Mouse (Mus musculus) C2C12 (cell line): Measurements from ENCODE around the gene Rarres1.

Experiments used
- CTCF ChIP-seq: IDR thresholded peaks from one replicate; pipeline ENCODE4 v1.5.1; 2011; ENCODE audit not compliant: control insufficient read depth, insufficient read depth, insufficient read length
- FOSL1 ChIP-seq: IDR thresholded peaks from one replicate; pipeline ENCODE4 v1.8.0; 2011; ENCODE audit warnings: mild to moderate bottlenecking, low read length; ENCODE audit not compliant: poor library complexity, insufficient read depth, severe bottlenecking
- MAX ChIP-seq: IDR thresholded peaks from one replicate; pipeline ENCODE4 v1.6.1; 2011; ENCODE audit warnings: mild to moderate bottlenecking, control low read depth
- USF1 ChIP-seq: IDR thresholded peaks from one replicate; pipeline ENCODE4 v1.6.1; 2011; ENCODE audit warnings: low read depth, mild to moderate bottlenecking, control low read depth, moderate library complexity

DNA sequence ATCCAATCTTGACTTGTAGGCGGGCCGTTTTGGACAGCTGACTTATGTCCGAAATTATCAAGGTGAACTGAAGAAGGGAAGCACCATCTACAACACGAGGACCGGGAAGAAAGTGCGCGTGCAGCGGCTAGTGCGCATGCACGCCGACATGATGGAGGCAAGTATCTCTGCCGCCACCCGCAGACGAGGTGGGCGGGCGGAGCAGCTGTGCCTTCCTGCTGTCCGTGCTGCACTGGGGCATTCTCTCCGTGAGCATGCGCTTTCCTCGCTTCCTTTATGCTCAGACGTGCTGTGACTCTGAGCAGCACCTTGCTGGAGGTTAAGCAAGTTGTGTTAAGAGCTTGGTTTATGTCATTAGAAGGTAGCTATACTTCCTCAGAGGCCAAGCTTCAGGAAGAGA, 65.7 kb downstream of the Rarres1 start:
- TF ChIP-seq CTCF (no peak), MAX (no peak), USF1 (no peak), FOSL1 (no peak)
